Mouse (Mus musculus) small intestine, adult 10 weeks (tissue): Measurements from ENCODE around the gene Cd55. TPM values are rescaled to one million over a fixed set of nuclear protein-coding genes. Genes with fewer than 3 reads are reported as not detected.

ENCODE experiments used
- polyA plus RNA-seq: library from polyadenylated mRNA; stranded (reverse); fragments of 350-450 nt; fragmentation: Illumina TruSeq; extraction: RNeasy Lipid Tissue Mini Kit (QIAGEN cat#74804); gene quantifications from one replicate; pipeline ENCODE4 v1.2.3, GENCODE M21; 2014; ENCODE audit warnings: low replicate concordance

Gene Cd55
- 173 TPM for polyA plus RNA-seq

GRCm38 (mm10) chr1:130462084-130462861 is at the start of gene Cd55:
Gene Cd55, minus strand, starts transcription at chr1:130462744.

GRCm38 (mm10) chr1:130422664-130423111 is 39.9 kb downstream of the Cd55 start, which contains the start of gene Cd55b:
Gene Cd55b, minus strand, starts transcription at chr1:130423009.

Other genes starting within 250 kb of the Cd55 start
- gene Cd55b, start 39.7 kb downstream of the Cd55 start, polyA plus RNA-seq, result 2.0 TPM
- not detected for gene Zp3r, start 166.9 kb upstream of the Cd55 start, polyA plus RNA-seq
- 1.9 TPM for gene C4bp, start 198.9 kb upstream of the Cd55 start, polyA plus RNA-seq